19 mouse cellular contexts compared by ENCODE assay signal in genomic region chr10:108179404-108179803, GRCm38 (mm10). TPM values are rescaled to one million over a fixed set of nuclear protein-coding genes. Genes with fewer than 3 reads are reported as not detected.
DNase-seq lines count a peak whose midpoint lies in the region; ATAC-seq and TF ChIP-seq lines count a peak whose summit lies in the region.
"Had no signal": no experiment of that assay in that cellular context is flagged by ENCODE, and none has a peak within 500 bp of the region (broad histone marks: within the 10 kb centered on the region; RNA-seq: fewer than 3 reads in every experiment).

No protein-coding gene starts in this region.

- DNase-seq in heart, adult 8-10 months (ENCODE audit: low spot score), result no peak
- no peak for DNase-seq in limb, embryonic 14.5 days (ENCODE audit: low spot score)
- no peak for DNase-seq in limb, embryonic 10.5 days (ENCODE audit: low spot score)
- no peak for DNase-seq in embryo, embryonic 10 days (ENCODE audit: low spot score)
- DNase-seq: adrenal gland, postnatal 10 days; cerebellum, adult 18-20 months; cerebellum, postnatal 36 days; forebrain, postnatal 0 days; gastrocnemius, postnatal 25 days; layer of hippocampus, postnatal 36 days; lung, adult 2 months; lung, postnatal 36 days; thymus, postnatal 36 days had no signal

- H3K9ac ChIP-seq in heart, embryonic 11.5 days (ENCODE audit: low read depth, low read length), result no peak overlapping the region
- no peak overlapping the region for H3K9ac ChIP-seq in limb, embryonic 14.5 days (ENCODE audit: low read depth, low read length, severe bottlenecking)
- H3K9ac ChIP-seq: forebrain, postnatal 0 days; hindbrain, embryonic 12.5 days; kidney, embryonic 15.5 days had no signal

- H3K27me3 ChIP-seq in heart, embryonic 11.5 days (ENCODE audit: control insufficient read depth, insufficient read depth, low read length), result no peaks in the 10 kb centered on the region
- H3K27me3 ChIP-seq in limb, embryonic 14.5 days (ENCODE audit: control insufficient read depth, insufficient read depth, low read length), result no peaks in the 10 kb centered on the region
- H3K27me3 ChIP-seq in limb, embryonic 10.5 days (ENCODE audit: low read depth, poor library complexity, severe bottlenecking), result no peaks in the 10 kb centered on the region
- H3K27me3 ChIP-seq: hindbrain, embryonic 12.5 days; kidney, embryonic 15.5 days had no signal

- H3K36me3 ChIP-seq in heart, embryonic 11.5 days (ENCODE audit: control insufficient read depth, insufficient read depth, low read length), result no peaks in the 10 kb centered on the region
- no peaks in the 10 kb centered on the region for H3K36me3 ChIP-seq in limb, embryonic 14.5 days (ENCODE audit: control insufficient read depth, insufficient read depth, low read length)
- no peaks in the 10 kb centered on the region for H3K36me3 ChIP-seq in limb, embryonic 10.5 days
- H3K36me3 ChIP-seq: hindbrain, embryonic 12.5 days; kidney, embryonic 15.5 days had no signal

- no peak for ATAC-seq in heart, embryonic 11.5 days (replicated peaks; ENCODE audit: insufficient number of reproducible peaks, low FRiP score, low TSS enrichment)
- no peak for ATAC-seq in limb, embryonic 14.5 days (ENCODE audit: low FRiP score, low read depth)
- ATAC-seq in erythroid progenitor cell, adult 5-6 weeks (replicated peaks; ENCODE audit: low FRiP score, poor library complexity, severe bottlenecking), result 0 out of 2 replicates have a peak, but pooled peaks have one; percentile 18
- ATAC-seq in megakaryocyte progenitor cell, adult 5-6 weeks (replicated peaks; ENCODE audit: poor library complexity), result peak; percentile 33
- ATAC-seq: forebrain, postnatal 0 days; inflammation-experienced regulatory T-cells, adult 6 months had no signal

- H3K4me1 ChIP-seq in heart, embryonic 11.5 days (ENCODE audit: control insufficient read depth, insufficient read depth, low read length), result peaks cover 25% of the 10 kb centered on the region
- H3K4me1 ChIP-seq in limb, embryonic 14.5 days (ENCODE audit: control insufficient read depth, insufficient read depth, low read length), result peaks cover 3% of the 10 kb centered on the region; the same call in 1 of the 2 replicates
- H3K4me1 ChIP-seq in limb, embryonic 10.5 days, result no peaks in the 10 kb centered on the region
- H3K4me1 ChIP-seq: hindbrain, embryonic 12.5 days had no signal

- 15% methylated on average over 3 of the region's 3 CpGs for WGBS in heart, embryonic 11.5 days (ENCODE audit: insufficient replicate concordance)
- 66% methylated on average over 3 of the region's 3 CpGs for WGBS in limb, embryonic 14.5 days
- 59% methylated on average over 3 of the region's 3 CpGs for WGBS in limb, embryonic 10.5 days

- H3K27ac ChIP-seq in heart, embryonic 11.5 days (ENCODE audit: low read depth, low read length), result peak overlapping the region; percentile 67
- 0 out of 2 replicates have a peak overlapping the region, but pooled peaks have one; percentile 13 for H3K27ac ChIP-seq in limb, embryonic 14.5 days (replicated peaks; ENCODE audit: low read depth, low read length)
- no peak overlapping the region for H3K27ac ChIP-seq in limb, embryonic 10.5 days
- H3K27ac ChIP-seq: hindbrain, embryonic 12.5 days; kidney, embryonic 15.5 days had no signal

- peak overlapping the region; percentile 17; the same call in 1 of the 2 replicates for H3K4me2 ChIP-seq in heart, embryonic 11.5 days
- no peak overlapping the region for H3K4me2 ChIP-seq in limb, embryonic 14.5 days (replicated peaks; ENCODE audit: low read depth, low read length, severe bottlenecking)
- H3K4me2 ChIP-seq: hindbrain, embryonic 12.5 days; kidney, embryonic 15.5 days had no signal

- H3K9me3 ChIP-seq in heart, embryonic 11.5 days (replicated peaks; ENCODE audit: control insufficient read depth, low read length), result no peaks in the 10 kb centered on the region
- no peaks in the 10 kb centered on the region for H3K9me3 ChIP-seq in limb, embryonic 14.5 days (ENCODE audit: control insufficient read depth, low read length)
- H3K9me3 ChIP-seq in limb, embryonic 10.5 days (replicated peaks), result no peaks in the 10 kb centered on the region
- H3K9me3 ChIP-seq: hindbrain, embryonic 12.5 days; kidney, embryonic 15.5 days had no signal

- no peak for TF ChIP-seq POLR2A in limb, embryonic 14.5 days (IDR thresholded peaks at IDR 0.05; ENCODE audit: borderline replicate concordance, extremely low read depth, insufficient read depth, insufficient read length)

- H3K4me3 ChIP-seq in heart, embryonic 11.5 days (ENCODE audit: low read depth, low read length), result no peak overlapping the region
- H3K4me3 ChIP-seq in limb, embryonic 14.5 days (replicated peaks; ENCODE audit: low read length), result no peak overlapping the region
- no peak overlapping the region for H3K4me3 ChIP-seq in limb, embryonic 10.5 days
- H3K4me3 ChIP-seq: hindbrain, embryonic 12.5 days; kidney, embryonic 15.5 days had no signal

RNA-seq across cellular contexts. Expression of gene Ppp1r12a, which starts 17.4 kb away (rescaled TPM):
- 113 and 120 TPM in 2 replicates for polyA plus RNA-seq in heart, embryonic 11.5 days (2014; fragmentation: Nextera tagmentation; extraction: Ambion mirVana)
- total RNA-seq in heart, adult 8-10 months (2022), result 10 to 100 TPM; 53.4 to 61.5 (median 57.1) TPM
- polyA plus RNA-seq in limb, embryonic 14.5 days (2012; rRNA removed), result 49.5 and 58.0 TPM in 2 replicates
- polyA plus RNA-seq in limb, embryonic 14.5 days (2014; fragmentation: Nextera tagmentation; extraction: Ambion mirVana), result 72.8 and 77.0 TPM in 2 replicates
- polyA plus RNA-seq in limb, embryonic 10.5 days (2016; fragmentation: Nextera tagmentation; extraction: Ambion mirVana), result 62.9 and 71.9 TPM in 2 replicates
- total RNA-seq in erythroid progenitor cell, adult 5-6 weeks (2015; ENCODE audit: low replicate concordance), result 70.0 and 106 TPM in 2 replicates
- 157 and 169 TPM in 2 replicates for total RNA-seq in erythroid progenitor cell, adult 5-6 weeks (2017; ENCODE audit: low replicate concordance)
- 101 and 106 TPM in 2 replicates for total RNA-seq in megakaryocyte progenitor cell, adult 5-6 weeks (2015)
- 137 and 172 TPM in 2 replicates for total RNA-seq in megakaryocyte progenitor cell, adult 5-6 weeks (2017)

Comparison
In these comparisons a context has a peak if more than half of its experiments do, and no peak if none do; other contexts are left out.
1. ATAC-seq: peak in erythroid progenitor cell, adult 5-6 weeks (single experiment) and megakaryocyte progenitor cell, adult 5-6 weeks (single experiment); none in heart, embryonic 11.5 days (single experiment) and limb, embryonic 14.5 days (single experiment).